Mouse (Mus musculus): ENCODE data around the gene Mgea5. TPM values are rescaled to one million over a fixed set of nuclear protein-coding genes. Genes with fewer than 3 reads are reported as not detected.

Gene Mgea5
- polyA plus RNA-seq, 1 experiment from 2014 or later, result 52.3 TPM

DNA sequence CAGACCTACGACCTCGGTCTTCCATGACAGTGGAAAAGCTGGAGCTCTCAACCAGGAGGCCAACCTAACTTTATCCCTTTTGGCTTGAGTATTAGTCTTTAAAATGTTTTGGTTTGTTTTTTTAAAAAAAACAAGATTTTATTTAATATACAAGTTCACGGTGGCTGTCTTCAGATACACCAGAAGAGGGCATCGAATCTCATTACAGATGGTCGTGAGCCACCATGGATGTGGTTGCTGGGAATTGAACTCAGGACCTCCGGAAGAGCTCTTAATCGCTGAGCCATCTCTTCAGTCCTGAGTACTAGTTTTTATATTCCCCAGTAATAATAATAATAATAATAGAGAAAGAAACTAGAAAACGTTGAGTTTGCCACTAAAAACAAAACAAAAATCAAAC lies 2.0 kb downstream of the Mgea5 start:
- peaks cover 18% of the 10 kb centered on the region for H3K4me1 ChIP-seq (ENCODE audit: control insufficient read depth, insufficient read depth, low read length)
- peak overlapping the region; percentile 100 for H3K4me3 ChIP-seq (ENCODE audit: low read depth, low read length)
- H3K27me3 ChIP-seq (replicated peaks; ENCODE audit: control insufficient read depth, insufficient read depth, low read length), result no peaks in the 10 kb centered on the region
- peak overlapping the region; percentile 98; the same call in 1 of the 2 replicates for H3K9ac ChIP-seq (ENCODE audit: low read depth, low read length)
- H3K27ac ChIP-seq (replicated peaks; ENCODE audit: low read depth, low read length), result no peak overlapping the region
- peak overlapping the region; percentile 71 for H3K4me2 ChIP-seq (ENCODE audit: low read depth, low read length)
- ATAC-seq (ENCODE audit: low read depth) (no peak), DNase-seq (ENCODE audit: low spot score) (no peak)
- H3K9me3 ChIP-seq (ENCODE audit: control insufficient read depth, low read length), result no peaks in the 10 kb centered on the region
- 61% methylated on average over 8 of the region's 8 CpGs for WGBS
- peaks cover 44% of the 10 kb centered on the region for H3K36me3 ChIP-seq (ENCODE audit: control insufficient read depth, insufficient read depth, low read length)

DNA sequence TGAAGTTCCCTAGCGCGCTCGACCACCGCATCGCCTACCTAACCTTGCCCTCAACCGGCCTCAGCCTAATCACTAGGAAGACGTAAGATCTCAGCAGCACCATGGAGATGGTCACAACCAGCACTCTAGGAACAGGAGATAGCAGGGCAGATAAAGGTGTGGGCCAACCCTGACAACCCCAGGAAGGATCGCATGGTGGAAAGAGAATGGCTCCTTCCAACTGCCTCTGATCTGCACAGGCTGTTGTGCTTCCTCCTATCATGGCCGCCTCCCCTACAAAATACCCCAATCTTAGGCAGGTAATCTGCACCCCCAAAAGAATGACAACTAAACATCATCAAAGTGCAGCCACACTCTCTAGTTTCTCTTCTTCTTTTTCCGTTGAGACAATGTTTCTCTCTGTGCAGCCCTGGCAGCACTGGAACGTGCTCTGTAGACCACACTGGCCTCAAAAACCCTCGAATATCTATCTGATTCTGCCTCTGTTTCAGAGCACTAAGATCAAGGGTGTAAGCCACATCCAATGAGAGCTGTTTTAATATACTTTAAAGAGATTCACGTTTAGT lies 3.2 kb downstream of the Mgea5 start:
- 85% methylated on average over 13 of the region's 13 CpGs for WGBS
- Histone ChIP-seq H3K9ac (ENCODE audit: low read depth, low read length) (peak overlapping the region; percentile 98; the same call in 1 of the 2 replicates), H3K27ac (replicated peaks; ENCODE audit: low read depth, low read length) (no peak overlapping the region), H3K4me1 (ENCODE audit: control insufficient read depth, insufficient read depth, low read length) (peaks cover 18% of the 10 kb centered on the region), H3K36me3 (ENCODE audit: control insufficient read depth, insufficient read depth, low read length) (peaks cover 57% of the 10 kb centered on the region), H3K9me3 (ENCODE audit: control insufficient read depth, low read length) (no peaks in the 10 kb centered on the region), H3K4me3 (ENCODE audit: low read depth, low read length) (no peak overlapping the region), H3K27me3 (replicated peaks; ENCODE audit: control insufficient read depth, insufficient read depth, low read length) (no peaks in the 10 kb centered on the region), H3K4me2 (ENCODE audit: low read depth, low read length) (peak overlapping the region; percentile 71)
- no peak for DNase-seq (ENCODE audit: low spot score)
- no peak for ATAC-seq (ENCODE audit: low read depth)

- H3K9ac ChIP-seq (ENCODE audit: low read depth, low read length), result no peak overlapping the region
- DNase-seq (ENCODE audit: low spot score) (no peak), ATAC-seq (ENCODE audit: low read depth) (no peak)
- H3K36me3 ChIP-seq (ENCODE audit: control insufficient read depth, insufficient read depth, low read length), result peaks cover 98% of the 10 kb centered on the region
- WGBS, result 76% methylated on average over 2 of the region's 2 CpGs
- H3K4me2 ChIP-seq (ENCODE audit: low read depth, low read length), result no peak overlapping the region
- H3K27me3 ChIP-seq (replicated peaks; ENCODE audit: control insufficient read depth, insufficient read depth, low read length), result no peaks in the 10 kb centered on the region
- no peak overlapping the region for H3K4me3 ChIP-seq (ENCODE audit: low read depth, low read length)
- H3K4me1 ChIP-seq (ENCODE audit: control insufficient read depth, insufficient read depth, low read length), result peaks cover under 1% of the 10 kb centered on the region
- no peak overlapping the region for H3K27ac ChIP-seq (replicated peaks; ENCODE audit: low read depth, low read length)
- no peaks in the 10 kb centered on the region for H3K9me3 ChIP-seq (ENCODE audit: control insufficient read depth, low read length)
These were observed 8.2 kb downstream of the Mgea5 start for GRCm38 (mm10) chr19:45775486-45775885.

GRCm38 (mm10) chr19:45771501-45771900 lies 12.1 kb downstream of the Mgea5 start:
- Histone ChIP-seq H3K9ac (ENCODE audit: low read depth, low read length) (no peak overlapping the region), H3K27ac (replicated peaks; ENCODE audit: low read depth, low read length) (no peak overlapping the region), H3K4me2 (ENCODE audit: low read depth, low read length) (no peak overlapping the region), H3K4me1 (ENCODE audit: control insufficient read depth, insufficient read depth, low read length) (no peaks in the 10 kb centered on the region), H3K4me3 (ENCODE audit: low read depth, low read length) (no peak overlapping the region), H3K9me3 (ENCODE audit: control insufficient read depth, low read length) (no peaks in the 10 kb centered on the region), H3K27me3 (replicated peaks; ENCODE audit: control insufficient read depth, insufficient read depth, low read length) (no peaks in the 10 kb centered on the region), H3K36me3 (ENCODE audit: control insufficient read depth, insufficient read depth, low read length) (peaks cover 98% of the 10 kb centered on the region)
- no peak for DNase-seq (ENCODE audit: low spot score)
- no peak for ATAC-seq (ENCODE audit: low read depth)
- 92% methylated on average over 5 of the region's 5 CpGs for WGBS

DNA sequence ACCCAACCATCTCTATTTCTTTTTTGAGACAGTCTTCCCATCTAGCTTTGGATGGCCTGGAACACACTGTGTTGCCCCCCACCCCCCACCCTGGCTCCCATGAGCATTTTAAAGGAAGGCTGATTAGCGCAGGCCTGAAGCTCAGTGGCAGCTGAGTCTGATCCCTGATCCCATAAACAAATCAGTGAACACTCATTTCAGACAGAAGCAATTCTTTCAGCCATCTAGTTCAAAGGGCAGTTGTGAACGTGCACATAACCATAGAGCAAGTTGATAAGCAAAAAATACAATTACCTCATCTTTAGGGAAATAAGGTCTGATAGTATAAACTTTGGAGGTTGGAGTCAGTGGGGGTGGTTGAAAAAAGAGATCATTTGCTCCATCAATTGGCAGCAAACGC lies 22.8 kb downstream of the Mgea5 start:
- no peak overlapping the region for H3K4me3 ChIP-seq (ENCODE audit: low read depth, low read length)
- H3K36me3 ChIP-seq (ENCODE audit: control insufficient read depth, insufficient read depth, low read length), result peaks cover 93% of the 10 kb centered on the region
- ATAC-seq (ENCODE audit: low read depth) (no peak), DNase-seq (ENCODE audit: low spot score) (no peak)
- H3K9me3 ChIP-seq (ENCODE audit: control insufficient read depth, low read length), result no peaks in the 10 kb centered on the region
- H3K4me1 ChIP-seq (ENCODE audit: control insufficient read depth, insufficient read depth, low read length), result no peaks in the 10 kb centered on the region
- H3K27me3 ChIP-seq (replicated peaks; ENCODE audit: control insufficient read depth, insufficient read depth, low read length), result no peaks in the 10 kb centered on the region
- H3K9ac ChIP-seq (ENCODE audit: low read depth, low read length), result no peak overlapping the region
- H3K4me2 ChIP-seq (ENCODE audit: low read depth, low read length), result no peak overlapping the region
- 80% methylated on average over 3 of the region's 3 CpGs for WGBS
- no peak overlapping the region for H3K27ac ChIP-seq (replicated peaks; ENCODE audit: low read depth, low read length)

DNA sequence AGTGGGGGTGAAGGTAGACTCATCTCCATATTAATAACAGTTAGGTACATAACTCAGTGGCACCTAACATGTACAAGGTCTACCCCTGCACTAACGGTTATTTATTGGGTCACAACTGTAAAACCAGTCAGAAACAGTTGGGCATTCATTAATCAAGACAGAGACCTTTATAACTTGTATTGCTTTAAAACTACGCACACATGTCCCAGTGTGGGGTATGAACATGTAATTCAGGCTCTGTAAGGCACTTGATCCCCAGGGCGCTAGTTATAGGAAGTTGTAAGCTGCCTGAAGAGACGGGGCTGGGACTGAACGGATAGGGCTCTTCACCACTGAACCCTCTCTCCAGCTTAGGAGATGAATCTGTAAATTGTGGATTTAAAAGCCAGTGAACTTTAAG lies 25.0 kb downstream of the Mgea5 start:
- Histone ChIP-seq H3K4me3 (ENCODE audit: low read depth, low read length) (no peak overlapping the region), H3K4me2 (ENCODE audit: low read depth, low read length) (no peak overlapping the region), H3K27me3 (replicated peaks; ENCODE audit: control insufficient read depth, insufficient read depth, low read length) (no peaks in the 10 kb centered on the region), H3K9me3 (ENCODE audit: control insufficient read depth, low read length) (no peaks in the 10 kb centered on the region), H3K9ac (ENCODE audit: low read depth, low read length) (no peak overlapping the region), H3K27ac (replicated peaks; ENCODE audit: low read depth, low read length) (no peak overlapping the region), H3K4me1 (ENCODE audit: control insufficient read depth, insufficient read depth, low read length) (no peaks in the 10 kb centered on the region), H3K36me3 (ENCODE audit: control insufficient read depth, insufficient read depth, low read length) (peaks cover 94% of the 10 kb centered on the region)
- whole genome bisulfite sequencing, result 86% methylated on average over 5 of the region's 5 CpGs
- DNase-seq (ENCODE audit: low spot score) (no peak), ATAC-seq (ENCODE audit: low read depth) (no peak)

DNA sequence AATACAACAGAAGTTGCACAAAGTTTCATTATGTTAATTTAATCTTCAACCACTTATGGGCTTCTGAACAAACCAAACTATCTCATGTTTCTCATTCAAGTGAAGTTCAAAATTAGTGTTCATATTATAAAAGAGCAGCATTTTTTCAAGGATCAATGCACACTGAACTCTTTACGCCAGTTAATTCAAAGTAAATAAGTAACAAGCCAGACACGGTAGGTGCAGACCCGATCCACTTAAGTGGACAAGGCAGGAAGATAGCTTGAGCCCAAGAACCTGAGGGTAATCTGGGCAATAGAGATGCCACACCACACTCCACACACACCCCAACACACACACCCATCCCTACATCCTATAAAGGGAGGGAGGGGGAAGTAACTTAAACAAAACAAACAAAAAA lies 30.1 kb downstream of the Mgea5 start:
- Histone ChIP-seq H3K27ac (replicated peaks; ENCODE audit: low read depth, low read length) (no peak overlapping the region), H3K4me2 (ENCODE audit: low read depth, low read length) (no peak overlapping the region), H3K9me3 (ENCODE audit: control insufficient read depth, low read length) (no peaks in the 10 kb centered on the region), H3K36me3 (ENCODE audit: control insufficient read depth, insufficient read depth, low read length) (peaks cover 79% of the 10 kb centered on the region), H3K4me1 (ENCODE audit: control insufficient read depth, insufficient read depth, low read length) (no peaks in the 10 kb centered on the region; the same call in 1 of the 2 replicates), H3K27me3 (replicated peaks; ENCODE audit: control insufficient read depth, insufficient read depth, low read length) (no peaks in the 10 kb centered on the region), H3K9ac (ENCODE audit: low read depth, low read length) (no peak overlapping the region), H3K4me3 (ENCODE audit: low read depth, low read length) (no peak overlapping the region)
- no peak for DNase-seq (ENCODE audit: low spot score)
- WGBS, result 84% methylated on average over 3 of the region's 3 CpGs
- ATAC-seq (ENCODE audit: low read depth), result no peak

DNA sequence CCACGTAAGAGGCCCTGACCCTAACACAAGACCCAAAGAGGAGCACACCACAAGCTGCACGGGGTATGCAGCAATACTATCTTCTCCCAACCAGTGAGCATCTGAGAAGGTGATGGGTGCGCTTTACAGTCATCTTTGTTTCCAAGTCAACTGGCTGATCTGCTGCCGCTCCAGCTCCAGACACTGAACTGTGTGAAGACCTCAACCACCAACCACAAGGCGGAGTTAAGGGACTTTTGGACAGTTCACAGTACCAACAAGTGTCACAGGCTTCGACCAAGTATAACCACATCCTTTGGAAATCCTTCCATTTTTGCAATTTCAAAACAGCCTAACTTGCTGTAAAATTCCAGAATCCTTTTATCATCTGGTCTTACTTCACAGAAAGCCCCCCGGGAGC lies 31.8 kb downstream of the Mgea5 start:
- H3K9me3 ChIP-seq (ENCODE audit: control insufficient read depth, low read length), result no peaks in the 10 kb centered on the region
- H3K9ac ChIP-seq (ENCODE audit: low read depth, low read length), result no peak overlapping the region
- no peaks in the 10 kb centered on the region; the same call in 1 of the 2 replicates for H3K4me1 ChIP-seq (ENCODE audit: control insufficient read depth, insufficient read depth, low read length)
- H3K27me3 ChIP-seq (replicated peaks; ENCODE audit: control insufficient read depth, insufficient read depth, low read length), result no peaks in the 10 kb centered on the region
- H3K27ac ChIP-seq (replicated peaks; ENCODE audit: low read depth, low read length), result no peak overlapping the region
- peaks cover 62% of the 10 kb centered on the region for H3K36me3 ChIP-seq (ENCODE audit: control insufficient read depth, insufficient read depth, low read length)
- DNase-seq (ENCODE audit: low spot score) (no peak), ATAC-seq (ENCODE audit: low read depth) (no peak)
- H3K4me3 ChIP-seq (ENCODE audit: low read depth, low read length), result no peak overlapping the region
- H3K4me2 ChIP-seq (ENCODE audit: low read depth, low read length), result no peak overlapping the region
- WGBS, result 92% methylated on average over 7 of the region's 7 CpGs

Measured in embryonic facial prominence, embryonic 14.5 days (tissue).